Mouse (Mus musculus) monocyte, adult 5-6 weeks (primary cell): Measurements from ENCODE around the gene Trp73. TPM values are rescaled to one million over a fixed set of nuclear protein-coding genes. Genes with fewer than 3 reads are reported as not detected.

Source experiments
- ATAC-seq: fragments of 153-309, 156-312 bp; replicated peaks from 2 replicates; pipeline ENCODE4 v1.8.0; 2017; ENCODE audit warnings: mild to moderate bottlenecking; ENCODE audit not compliant: low TSS enrichment, insufficient number of reproducible peaks, severe bottlenecking, poor library complexity, low FRiP score
- total RNA-seq: library from RNA; stranded (forward); fragments of 200-1000, 200-491, 200-594 nt; gene quantifications from 3 replicates; pipeline ENCODE4 v1.2.3, GENCODE M21; 2017

Gene Trp73
- total RNA-seq, 1 experiment from 2014 or later = not detected

DNA sequence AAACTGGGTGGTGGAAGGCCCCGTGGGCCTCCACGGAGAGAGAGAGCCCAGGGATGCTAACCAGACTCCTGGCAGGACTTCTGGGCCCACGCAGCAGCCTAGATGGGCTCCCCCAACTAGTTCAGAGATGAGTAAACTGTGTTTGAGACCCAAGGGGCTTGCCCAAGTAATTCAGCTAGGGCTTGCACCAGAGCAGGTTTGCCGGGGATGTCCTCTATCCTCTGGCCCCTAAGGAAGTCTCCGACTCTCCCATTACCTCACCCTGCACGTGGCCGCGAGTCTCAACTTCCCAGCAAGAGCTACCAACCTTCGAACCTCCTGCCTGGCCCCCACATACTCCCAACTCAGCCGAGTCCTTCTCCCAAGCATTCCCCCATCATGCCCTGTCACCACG is 30.2 kb downstream of the Trp73 start:
- ATAC-seq = no peak

DNA sequence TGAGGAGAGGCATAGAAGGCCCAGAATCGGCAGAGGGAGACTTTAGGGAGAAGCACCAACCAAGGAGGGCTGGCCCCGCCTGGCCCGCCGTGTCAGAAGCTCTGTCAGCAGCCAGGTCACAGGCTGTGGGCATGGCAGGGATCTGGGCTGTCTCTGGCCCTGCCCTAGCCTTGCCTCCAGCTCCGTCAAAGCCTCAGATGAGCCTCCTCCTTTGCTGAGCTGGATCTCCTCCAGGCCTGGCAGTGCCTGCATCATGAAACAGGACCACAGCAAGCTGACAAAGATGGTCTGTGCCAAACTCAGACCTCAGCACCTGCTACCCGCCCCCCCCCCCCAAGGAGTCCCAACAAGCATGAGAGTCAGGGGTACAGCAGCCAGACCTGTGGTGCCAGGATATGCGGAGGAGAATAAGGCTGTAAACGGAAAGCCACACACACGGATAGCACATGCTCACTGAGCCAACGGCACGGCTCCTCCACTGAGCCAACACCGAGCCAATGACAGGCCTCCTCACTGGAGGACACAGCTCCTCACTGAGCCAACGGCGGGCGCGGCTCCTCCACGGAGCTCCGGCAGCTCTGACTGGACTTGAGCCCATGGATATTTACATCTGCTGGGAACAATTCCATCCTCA is 30.7 kb downstream of the Trp73 start:
- ATAC-seq = no peak

DNA sequence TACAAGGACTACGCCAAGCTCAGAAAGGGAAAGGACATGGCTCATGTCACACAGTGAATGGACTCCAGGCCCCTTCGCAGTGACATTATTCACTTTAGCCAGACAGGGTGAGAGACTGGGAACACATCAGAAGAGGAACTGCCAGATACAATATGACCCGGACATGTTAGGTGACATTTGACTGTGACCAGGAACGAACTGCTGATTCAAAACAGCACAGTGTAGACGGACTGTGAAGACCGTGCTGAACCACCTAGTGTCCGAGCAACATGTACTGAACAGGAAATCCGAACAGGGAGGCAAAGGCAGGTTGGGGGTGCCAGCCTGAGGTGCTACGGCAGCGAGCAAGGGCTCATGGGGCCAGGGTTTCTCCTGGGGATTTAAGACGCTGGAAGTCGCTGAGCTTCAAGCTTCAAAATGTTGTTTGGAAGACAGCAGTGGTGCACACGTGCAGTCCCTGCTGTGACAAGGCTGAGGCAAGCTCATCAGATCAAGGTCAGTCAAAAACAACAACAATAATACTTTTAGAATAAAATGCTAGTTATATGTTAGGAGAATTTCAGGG is 33.4 kb downstream of the Trp73 start:
- ATAC-seq = no peak

DNA sequence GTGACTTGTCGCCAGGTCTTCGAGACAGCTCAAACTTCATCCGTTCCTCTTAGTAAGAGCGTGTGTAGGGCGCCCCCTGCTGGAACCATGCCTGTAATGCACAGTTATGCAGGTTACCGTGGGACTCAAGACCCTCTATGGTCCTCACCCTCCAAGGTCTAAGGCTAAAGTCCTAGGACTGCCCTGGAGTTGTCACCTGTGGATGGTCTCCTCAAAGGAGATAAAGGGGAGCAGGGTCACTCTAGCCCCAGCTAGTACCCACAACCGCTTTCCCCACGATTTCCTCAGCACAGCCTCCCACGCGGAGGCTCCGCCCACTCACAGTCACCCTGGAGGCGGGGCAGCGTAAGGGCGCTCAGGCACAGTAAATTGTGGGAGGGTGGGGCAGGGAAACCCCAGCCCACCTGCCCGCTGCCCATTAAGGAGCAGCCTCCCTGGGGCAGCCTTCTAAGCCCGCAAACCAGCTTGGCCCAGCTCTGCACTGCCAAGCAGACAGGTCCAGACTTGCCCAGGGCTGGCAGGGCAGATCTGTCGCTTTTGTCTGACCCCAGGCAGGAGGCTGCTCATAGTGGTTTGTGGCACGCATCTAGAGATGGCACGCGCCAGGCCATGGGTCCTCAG is 34.5 kb downstream of the Trp73 start:
- 0 out of 2 replicates have a peak, but pooled peaks have one; percentile 24 for ATAC-seq

GRCm38 (mm10) chr4:154103912-154104311 is 36.1 kb downstream of the Trp73 start:
- ATAC-seq = no peak

- no peak for ATAC-seq
Measured at GRCm38 (mm10) chr4:154103386-154103785, 36.6 kb downstream of the Trp73 start.

DNA sequence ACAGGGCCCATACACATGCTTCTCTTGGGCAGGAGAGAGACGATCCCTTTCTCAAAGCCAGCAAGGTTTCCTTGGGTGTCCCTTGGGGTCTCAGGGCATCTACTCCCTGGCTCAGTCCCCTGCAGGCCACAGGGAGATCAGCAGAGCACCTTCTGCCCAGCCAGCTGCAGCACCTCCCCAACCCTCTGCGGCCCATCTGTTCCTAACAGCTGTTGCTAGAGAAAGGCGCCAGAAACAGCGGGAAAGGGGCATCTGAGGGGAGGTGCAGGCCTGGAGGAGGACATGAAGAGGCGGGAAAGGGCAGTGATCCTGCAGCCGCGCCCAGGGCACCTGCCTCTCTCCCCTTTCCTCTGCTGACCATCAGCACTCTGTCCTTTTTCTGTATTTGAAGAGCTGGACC is 40.6 kb downstream of the Trp73 start:
- no peak for ATAC-seq

GRCm38 (mm10) chr4:154096111-154096510 is 43.9 kb downstream of the Trp73 start:
- no peak for ATAC-seq

DNA sequence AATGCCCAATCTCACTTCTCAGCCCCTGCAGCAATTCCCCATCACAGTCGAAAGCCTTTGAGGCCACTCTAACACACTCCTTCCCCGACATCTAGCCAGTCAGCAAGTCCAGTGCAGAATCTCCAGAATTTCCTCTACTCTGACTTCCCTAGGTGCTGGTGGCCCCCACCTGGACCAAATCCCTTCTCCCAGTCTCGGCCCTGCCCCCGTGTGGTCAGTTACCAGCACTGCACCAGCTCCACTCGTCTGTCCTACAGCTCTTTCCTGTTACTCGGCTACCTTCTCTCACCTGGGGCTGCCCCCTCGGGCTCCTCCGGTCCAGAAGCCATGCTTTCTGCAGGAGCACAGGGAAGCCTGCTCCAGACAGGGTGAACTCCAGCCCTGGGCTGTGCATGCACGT is 46.8 kb downstream of the Trp73 start:
- ATAC-seq = no peak

GRCm38 (mm10) chr4:154091356-154091755 is 48.7 kb downstream of the Trp73 start:
- ATAC-seq = no peak

GRCm38 (mm10) chr4:154089205-154089604 is 50.8 kb downstream of the Trp73 start:
- no peak for ATAC-seq

DNA sequence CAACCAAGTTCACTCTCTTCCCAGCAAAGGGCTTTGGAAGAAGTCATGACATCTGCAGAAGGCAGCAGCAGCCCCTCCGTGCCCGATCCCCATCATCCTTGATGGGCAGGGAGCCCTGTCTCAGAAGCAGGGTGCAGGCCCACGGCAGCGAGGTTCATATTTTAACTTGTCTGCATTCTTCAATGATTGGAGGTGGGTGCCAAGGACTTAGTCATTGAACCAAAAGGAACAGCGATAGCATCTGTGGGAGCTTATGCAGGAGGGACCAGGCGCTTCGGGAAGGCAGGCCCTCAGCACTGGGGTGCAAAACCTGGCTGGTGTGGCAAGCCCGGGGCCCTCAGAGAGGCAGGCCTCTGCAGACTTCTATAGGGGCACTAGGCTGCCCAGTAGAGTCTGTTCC is 53.6 kb downstream of the Trp73 start:
- no peak for ATAC-seq

DNA sequence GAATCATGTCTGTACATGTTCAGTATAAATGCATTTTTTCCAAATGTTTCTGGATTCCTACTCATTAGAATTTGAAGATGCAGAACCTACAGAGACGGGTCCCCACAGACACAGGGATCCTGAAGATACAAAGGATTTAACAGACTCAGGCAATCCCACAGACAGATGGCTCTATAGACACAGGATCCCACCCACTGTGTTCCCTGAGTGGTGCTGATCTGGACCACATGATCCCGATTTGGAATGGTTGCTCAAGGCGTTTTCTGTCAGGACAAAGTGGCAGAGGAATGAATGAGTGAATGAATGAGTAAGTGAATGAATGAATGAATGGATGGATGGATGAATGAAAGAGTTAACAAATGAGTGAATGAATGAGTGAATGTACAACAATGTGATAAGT is 54.2 kb downstream of the Trp73 start:
- no peak for ATAC-seq

DNA sequence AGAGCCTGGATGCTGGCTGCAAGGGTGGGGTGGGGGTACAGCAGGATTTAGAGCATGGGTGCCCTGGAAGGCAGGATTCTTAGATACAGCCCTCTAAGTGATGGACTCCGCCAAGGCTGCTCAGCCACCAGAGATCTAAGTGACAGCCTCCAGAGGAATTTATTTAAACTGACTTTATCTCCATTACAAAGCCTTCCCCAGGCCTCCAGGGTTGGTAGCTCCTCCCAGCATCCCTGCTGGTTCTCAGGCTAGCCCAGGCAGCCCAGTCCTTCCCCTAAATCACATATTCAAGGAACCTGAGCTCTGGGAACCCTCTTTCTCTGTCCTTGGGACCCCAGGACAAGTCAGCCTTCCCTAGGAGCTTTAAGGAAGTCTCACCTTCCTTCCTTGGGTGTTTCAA is 58.0 kb downstream of the Trp73 start:
- ATAC-seq = no peak

DNA sequence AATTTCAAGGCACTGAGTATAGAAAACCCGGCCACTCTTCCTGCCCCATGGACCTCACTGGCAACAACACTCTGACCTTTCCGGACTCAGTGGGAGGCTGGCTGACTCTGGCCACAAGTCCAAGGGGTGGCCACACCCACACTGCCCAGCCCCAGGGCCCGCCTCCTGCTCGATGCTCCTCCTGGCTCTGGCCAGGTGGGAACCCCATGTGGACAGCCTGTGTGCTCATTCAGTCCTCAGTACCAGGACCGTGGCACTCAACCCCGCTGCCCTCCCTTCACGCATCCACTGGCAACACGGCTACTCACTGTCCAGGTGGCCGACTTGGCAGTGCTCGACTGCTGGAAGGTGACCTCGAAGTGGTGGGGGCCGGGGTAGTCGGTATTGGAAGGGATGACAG is 59.0 kb downstream of the Trp73 start:
- ATAC-seq = no peak

- no peak for ATAC-seq
Measured at GRCm38 (mm10) chr4:154080211-154080610, 59.8 kb downstream of the Trp73 start.

DNA sequence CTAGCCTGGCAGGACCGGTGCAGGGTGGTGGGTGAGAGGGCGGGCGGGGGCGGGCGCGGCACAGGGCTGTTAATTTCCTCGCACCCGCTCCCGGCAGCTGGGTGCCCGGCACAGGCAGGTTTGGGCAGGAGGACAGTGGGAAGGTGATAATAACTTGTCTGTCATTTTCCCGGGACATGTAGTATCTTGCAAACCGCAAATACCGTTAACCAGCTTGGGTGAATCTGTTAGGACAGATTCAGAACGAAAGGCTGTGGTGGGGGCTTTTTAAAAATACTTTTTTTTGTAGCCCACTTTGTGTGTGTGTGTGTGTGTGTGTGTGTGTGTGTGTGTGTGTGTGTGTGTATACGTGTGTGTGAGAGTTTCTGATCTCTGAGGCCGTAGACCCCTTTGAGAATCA is 68.1 kb downstream of the Trp73 start:
- ATAC-seq = no peak

DNA sequence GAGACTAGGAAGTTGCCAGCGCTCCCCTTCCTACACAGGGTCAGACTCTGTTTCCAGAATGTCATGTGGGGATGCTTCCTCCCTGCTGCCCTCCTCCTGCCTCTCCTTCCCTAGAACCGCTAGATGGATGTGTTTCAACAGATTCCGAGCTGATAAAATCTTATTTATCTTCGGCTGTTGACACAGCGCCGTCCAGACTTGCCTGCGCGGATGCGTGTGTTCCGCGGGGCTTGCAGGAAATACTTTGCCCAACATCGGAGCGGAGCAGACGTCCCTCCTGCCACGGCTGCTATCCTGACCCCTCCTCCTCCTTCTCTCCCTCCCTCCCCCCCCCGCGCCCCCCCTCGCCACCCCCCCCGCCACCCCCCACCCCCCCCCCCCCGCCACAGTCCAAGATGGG is 68.5 kb downstream of the Trp73 start:
- ATAC-seq = no peak

DNA sequence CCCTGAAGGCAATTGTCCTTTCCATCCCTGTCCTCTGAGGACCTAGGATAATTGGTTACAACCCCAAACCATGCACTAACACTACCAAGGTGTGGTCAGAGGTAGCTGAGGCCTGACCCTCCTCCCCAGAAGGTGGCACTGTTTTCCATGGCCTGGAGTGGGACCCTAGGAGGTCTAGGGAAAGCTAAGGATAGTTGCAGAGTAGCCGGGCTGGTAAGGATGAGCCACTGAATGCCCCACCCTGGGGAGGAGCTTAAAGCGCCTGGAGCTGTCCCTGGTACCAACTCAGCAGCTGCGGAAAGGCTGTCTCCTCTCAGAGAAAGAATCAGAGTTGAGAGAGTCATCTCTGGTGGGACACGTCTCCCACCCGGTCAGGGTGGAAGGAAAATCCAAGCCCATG is 69.1 kb downstream of the Trp73 start:
- ATAC-seq = no peak
